Mouse (Mus musculus): ENCODE data around the gene Prkacb.

DNA sequence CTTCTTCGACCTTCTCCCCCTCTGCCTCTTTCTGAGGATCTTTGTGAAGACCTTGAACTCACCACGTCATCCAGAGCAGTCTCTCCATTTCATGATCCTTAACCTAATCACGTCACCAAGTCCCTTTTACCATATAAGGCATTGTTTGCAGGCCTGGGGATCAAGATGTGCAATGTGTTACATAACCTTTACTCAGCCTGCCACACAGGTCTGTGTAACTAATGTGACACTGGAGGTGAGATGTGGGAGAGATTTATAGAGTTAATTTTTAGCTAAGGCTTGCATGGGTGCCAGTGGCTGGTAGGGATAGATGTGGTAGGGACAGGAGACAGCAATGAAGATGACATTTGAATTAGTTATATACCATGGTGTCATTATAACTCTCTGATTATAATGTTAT lies 104.4 kb downstream of the Prkacb start:
- TF ChIP-seq CTCF (IDR thresholded peaks at IDR 0.05 in 2 of 3, conservative IDR thresholded peaks at IDR 0.05 in 1 of 3; ENCODE audit: control insufficient read depth in 1 of 3, insufficient read depth in 1 of 3, low read depth in 2 of 3, low read length in 3 of 3, poor library complexity in 1 of 3, severe bottlenecking in 1 of 3), result no peak
- TF ChIP-seq ZC3H11A (IDR thresholded peaks at IDR 0.05; ENCODE audit: low read depth, low read length), result no peak
- no peak for TF ChIP-seq SMC3 (IDR thresholded peaks at IDR 0.05; ENCODE audit: low read depth, low read length)
- no peak for TF ChIP-seq GABPA (IDR thresholded peaks at IDR 0.05; ENCODE audit: low read depth, low read length)
- TF ChIP-seq EP300 (IDR thresholded peaks at IDR 0.05; ENCODE audit: low read depth in 1 of 2, low read length in 2 of 2), result no peak
- no peak for TF ChIP-seq MAZ (IDR thresholded peaks at IDR 0.05; ENCODE audit: low read depth, low read length)
